Mouse (Mus musculus) C2C12 (cell line): ENCODE results near the gene Zfp978. TPM values are rescaled to one million over a fixed set of nuclear protein-coding genes. Genes with fewer than 3 reads are reported as not detected.
"Not testable (repeated sequence)": the region's sequence is repeated elsewhere in the genome, so short reads cannot be mapped to it uniquely, and the experiment has no call there.

ENCODE experiments used
- H3K27me3 ChIP-seq: one replicate; pipeline ENCODE4 v1.6.1; 2011; ENCODE audit not compliant: control insufficient read depth, insufficient read depth, insufficient read length
- H3K36me3 ChIP-seq: one replicate; pipeline ENCODE4 v1.6.1; 2011; ENCODE audit not compliant: control insufficient read depth, insufficient read depth
- H3K4me3 ChIP-seq: one replicate; pipeline ENCODE4 v1.5.1; 2011; ENCODE audit warnings: mild to moderate bottlenecking, control low read depth; ENCODE audit not compliant: poor library complexity, insufficient read depth, severe bottlenecking
- H3K79me2 ChIP-seq: one replicate; pipeline ENCODE4 v1.6.1; 2011; ENCODE audit not compliant: control insufficient read depth, insufficient read depth
- H3K79me3 ChIP-seq: one replicate; pipeline ENCODE4 v1.6.1; 2011; ENCODE audit warnings: low read depth, control low read depth
- H3ac ChIP-seq: one replicate; pipeline ENCODE3; 2011; ENCODE audit warnings: low read depth; ENCODE audit not compliant: control insufficient read depth, insufficient read length
- CEBPB ChIP-seq: IDR thresholded peaks from one replicate; pipeline ENCODE4 v1.6.1; 2011; ENCODE audit warnings: low read depth, mild to moderate bottlenecking, control low read depth, moderate library complexity
- CTCF ChIP-seq: IDR thresholded peaks from one replicate; pipeline ENCODE4 v1.5.1; 2011; ENCODE audit not compliant: control insufficient read depth, insufficient read depth, insufficient read length
- FOSL1 ChIP-seq: IDR thresholded peaks from one replicate; pipeline ENCODE4 v1.8.0; 2011; ENCODE audit warnings: mild to moderate bottlenecking, low read length; ENCODE audit not compliant: poor library complexity, insufficient read depth, severe bottlenecking
- MAX ChIP-seq: IDR thresholded peaks from one replicate; pipeline ENCODE4 v1.6.1; 2011; ENCODE audit warnings: mild to moderate bottlenecking, control low read depth
- MYOG ChIP-seq: IDR thresholded peaks from one replicate; pipeline ENCODE4 v1.6.1; 2011; ENCODE audit not compliant: control insufficient read depth, insufficient read length; ENCODE audit errors: extremely low read depth
- long read RNA-seq, 2 experiments: library from polyadenylated mRNA; unstranded; transcript quantifications; one replicate each; pipeline ENCODE4 v2.0.0; 2019 to 2020
- polyA plus RNA-seq: library from polyadenylated mRNA; unstranded; fragments of >200 nt; fragmentation: generic; extraction: Trizol; gene quantifications from one replicate; pipeline ENCODE4 v1.2.1, GENCODE M21; 2012; ENCODE audit warnings: missing spikeins

Gene Zfp978
- polyA plus RNA-seq, result 0.04 TPM
- long read RNA-seq, experiment 1, result 0 reads
- long read RNA-seq, experiment 2, result 0 reads

GRCm38 (mm10) chr4:147361003-147361402 is at the start of gene Zfp978:
TSS of gene Zfp978 (plus strand) at chr4:147361303.
- H3K79me3 ChIP-seq, H3K4me3 ChIP-seq, H3ac ChIP-seq, H3K36me3 ChIP-seq, H3K27me3 ChIP-seq, H3K79me2 ChIP-seq: not testable (repeated sequence)

DNA sequence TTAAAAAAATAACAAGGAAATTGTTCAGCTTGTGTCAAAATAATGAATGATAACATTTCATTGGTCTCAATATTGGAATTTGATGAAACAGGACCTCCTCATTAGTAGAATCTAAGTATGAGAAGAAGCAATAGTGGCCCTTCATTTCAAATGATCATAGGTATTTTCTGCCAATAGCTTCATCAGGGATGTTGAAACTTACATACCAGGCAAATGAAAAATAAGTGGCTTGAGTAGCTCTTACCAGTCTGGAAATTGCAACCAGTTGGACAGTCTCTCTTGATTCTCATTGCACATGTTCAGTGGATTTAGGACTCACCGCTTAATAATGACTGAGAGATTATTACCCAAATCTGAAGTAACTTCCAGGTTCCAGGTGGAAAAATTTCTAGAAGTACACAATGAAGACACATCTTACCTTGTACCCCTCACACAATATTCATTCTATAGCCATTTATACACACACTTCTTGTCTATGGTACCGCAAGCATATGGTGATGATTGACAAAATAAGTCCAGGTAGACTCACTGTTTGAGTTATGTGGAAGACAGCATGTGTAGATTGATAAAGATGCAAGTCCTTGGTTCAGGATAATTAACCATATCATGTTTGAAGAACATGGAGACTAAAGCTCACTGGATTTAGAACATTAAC is 25.9 kb upstream of the Zfp978 start:
- H3K4me3 ChIP-seq, H3K36me3 ChIP-seq, H3K79me3 ChIP-seq, H3K27me3 ChIP-seq, H3ac ChIP-seq, H3K79me2 ChIP-seq: not testable (repeated sequence)

DNA sequence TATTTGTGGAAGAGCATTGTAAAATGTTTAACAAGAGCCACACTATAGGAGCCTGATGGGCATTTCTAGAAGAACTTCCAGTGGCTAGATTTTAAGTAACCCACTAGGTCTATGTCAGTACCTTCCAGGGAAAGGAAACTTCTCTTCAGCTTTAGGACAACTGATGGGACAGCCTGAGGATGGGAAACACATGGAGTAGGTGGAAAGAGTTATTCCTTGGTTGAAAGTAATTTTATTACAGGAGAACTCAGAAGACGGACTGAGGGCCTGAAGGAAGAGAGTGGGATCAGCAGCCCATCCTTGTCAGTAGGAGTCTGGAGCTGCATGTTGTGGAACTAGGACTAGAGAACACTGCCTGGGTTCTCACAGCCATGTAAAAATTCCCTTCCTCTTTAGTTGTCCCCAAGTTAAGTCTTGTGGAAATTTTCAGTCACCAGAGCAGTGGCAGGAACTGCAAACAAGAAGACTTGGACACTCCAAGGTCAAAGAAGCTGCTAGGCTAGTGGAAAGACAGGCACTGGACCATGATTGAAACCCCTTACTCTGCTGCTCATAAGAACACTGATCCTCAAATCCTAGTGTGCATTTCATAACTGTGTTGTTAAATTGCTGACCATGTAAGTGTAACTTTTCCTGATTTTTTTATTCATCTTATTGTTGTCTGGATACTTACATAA is 25.3 kb upstream of the Zfp978 start:
- H3K4me3 ChIP-seq, H3ac ChIP-seq, H3K79me3 ChIP-seq, H3K27me3 ChIP-seq, H3K36me3 ChIP-seq, H3K79me2 ChIP-seq: not testable (repeated sequence)

DNA sequence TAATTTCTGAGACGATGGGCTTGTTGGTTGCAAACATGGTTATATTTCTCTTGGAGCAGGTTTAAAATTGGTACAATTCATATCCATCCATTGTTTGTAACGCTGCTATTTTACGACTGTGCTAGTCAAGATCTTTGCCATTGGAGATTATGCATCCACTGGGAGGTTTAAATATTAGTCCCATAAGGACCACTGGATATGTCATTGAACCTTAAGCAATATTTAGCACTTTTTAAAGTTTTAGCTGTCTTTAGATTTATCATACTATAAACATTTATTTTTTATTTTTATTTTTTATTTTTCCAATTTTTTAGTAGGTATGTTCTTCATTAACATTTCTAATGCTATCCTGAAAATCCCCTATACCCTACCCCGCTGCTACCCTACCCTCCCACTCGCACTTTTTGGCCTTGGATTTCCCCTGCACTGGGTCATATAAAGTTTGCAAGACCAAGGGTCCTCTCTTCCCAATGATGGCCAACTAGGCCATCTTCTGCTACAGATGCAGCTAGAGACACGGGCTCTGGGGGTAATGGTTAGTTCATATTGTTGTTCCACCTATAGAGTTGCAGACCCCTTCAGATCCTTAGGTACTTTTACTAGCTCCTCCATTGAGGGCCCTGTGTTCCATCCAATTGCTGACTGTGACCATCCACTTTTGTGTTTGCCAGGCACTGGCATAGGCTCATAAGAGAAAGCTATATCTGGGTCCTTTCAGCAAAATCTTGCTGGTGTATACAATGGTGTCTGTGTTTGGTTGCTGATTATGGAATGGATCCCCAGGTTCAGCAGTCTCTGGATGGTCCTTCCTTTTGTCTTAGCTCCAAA is 24.5 kb upstream of the Zfp978 start:
- not testable (repeated sequence) for H3K79me2 ChIP-seq, H3K27me3 ChIP-seq, H3ac ChIP-seq, H3K36me3 ChIP-seq, H3K79me3 ChIP-seq, H3K4me3 ChIP-seq

GRCm38 (mm10) chr4:147337520-147337919 is 23.6 kb upstream of the Zfp978 start:
- H3K36me3 ChIP-seq, H3K4me3 ChIP-seq, H3K79me3 ChIP-seq, H3K79me2 ChIP-seq, H3ac ChIP-seq, H3K27me3 ChIP-seq: not testable (repeated sequence)

GRCm38 (mm10) chr4:147338032-147338610 is 23.0 kb upstream of the Zfp978 start:
- H3K79me3 ChIP-seq, result no peaks in the 10 kb centered on the region
- H3K36me3 ChIP-seq, result no peaks in the 10 kb centered on the region
- no peak overlapping the region for H3K4me3 ChIP-seq
- no peaks in the 10 kb centered on the region for H3K27me3 ChIP-seq
- H3ac ChIP-seq, result no peak overlapping the region
- no peaks in the 10 kb centered on the region for H3K79me2 ChIP-seq
- TF ChIP-seq MAX, result no peak
- no peak for TF ChIP-seq CTCF
- no peak for TF ChIP-seq MYOG
- TF ChIP-seq FOSL1, result no peak
- no peak for TF ChIP-seq CEBPB

DNA sequence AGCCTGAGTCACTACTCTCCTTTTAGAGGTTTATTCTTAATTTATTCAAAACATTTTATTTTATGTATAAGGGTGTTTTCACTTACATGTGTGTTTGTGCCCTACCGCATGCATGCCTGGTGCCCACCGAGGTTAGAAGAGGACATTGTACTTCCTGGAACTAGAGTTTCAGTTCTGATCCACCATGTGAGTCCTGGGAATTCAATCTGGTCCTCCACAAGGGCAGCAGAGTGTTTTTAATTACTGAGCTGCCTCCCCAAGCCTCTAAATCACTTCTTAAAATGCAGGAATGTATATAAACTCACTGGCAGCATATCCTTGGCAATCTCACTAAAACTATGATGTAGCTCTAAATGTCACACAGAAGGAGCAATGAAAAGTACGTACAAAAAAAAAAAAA is 22.4 kb upstream of the Zfp978 start:
- H3K79me3 ChIP-seq, H3K27me3 ChIP-seq, H3K36me3 ChIP-seq, H3ac ChIP-seq, H3K79me2 ChIP-seq, H3K4me3 ChIP-seq: not testable (repeated sequence)

GRCm38 (mm10) chr4:147339601-147340219 is 21.4 kb upstream of the Zfp978 start:
- not testable (repeated sequence) for H3K79me3 ChIP-seq, H3K36me3 ChIP-seq, H3ac ChIP-seq, H3K27me3 ChIP-seq, H3K79me2 ChIP-seq, H3K4me3 ChIP-seq

- not testable (repeated sequence) for H3K79me2 ChIP-seq
Measured at GRCm38 (mm10) chr4:147340236-147340635, 20.9 kb upstream of the Zfp978 start.

DNA sequence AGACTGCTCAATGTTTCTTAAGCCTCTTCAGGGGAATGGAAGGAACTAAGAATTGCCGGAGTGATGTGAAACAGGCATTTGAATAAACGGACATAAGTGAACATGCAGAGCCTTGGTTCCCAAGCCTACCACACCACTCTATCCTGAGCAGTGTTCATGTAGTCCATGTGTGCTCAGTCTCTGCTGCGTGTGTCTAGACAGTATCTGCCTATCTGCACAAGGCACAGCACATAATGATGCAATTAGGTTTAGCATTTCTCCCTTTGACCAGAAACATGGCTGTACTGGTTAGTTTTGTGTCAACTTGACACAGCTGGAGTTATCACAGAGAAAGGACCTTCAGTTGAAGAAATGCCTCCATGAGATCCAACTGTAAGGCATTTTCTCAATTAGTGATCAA is 20.2 kb upstream of the Zfp978 start:
- not testable (repeated sequence) for H3ac ChIP-seq, H3K79me2 ChIP-seq, H3K27me3 ChIP-seq, H3K36me3 ChIP-seq, H3K79me3 ChIP-seq, H3K4me3 ChIP-seq

More at GRCm38 (mm10) chr4:147340236-147340635, 20.9 kb upstream of the Zfp978 start:
- not testable (repeated sequence) for H3K36me3 ChIP-seq, H3K79me3 ChIP-seq, H3K27me3 ChIP-seq, H3K4me3 ChIP-seq, H3ac ChIP-seq
